Mouse (Mus musculus): ENCODE measurements around the gene Prim2.
A peak's percentile ranks its signal among the peaks of the same experiment; 100 is the strongest.

Gene Prim2

GRCm38 (mm10) chr1:33604087-33604699, 65.4 kb downstream of the Prim2 start:
- DNase-seq (ENCODE audit: low read depth, low spot score), result no peak

DNA sequence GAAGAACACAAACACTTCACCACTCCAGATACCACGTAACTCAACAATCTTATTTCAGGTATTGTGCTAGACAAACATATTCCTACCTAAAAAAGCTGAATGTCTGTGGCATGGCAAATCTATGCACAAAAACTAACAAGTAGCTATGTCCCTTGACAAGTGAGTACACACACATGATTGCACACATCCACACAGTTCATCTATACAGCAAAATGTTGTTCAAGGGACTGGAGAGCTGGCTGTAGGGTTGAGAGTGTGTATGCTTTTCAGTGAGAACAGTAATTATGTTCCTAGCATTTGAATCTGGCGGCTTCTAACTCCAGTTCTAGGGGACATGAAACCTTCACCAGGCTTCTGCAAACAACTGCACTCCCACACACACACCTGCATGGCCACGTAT, 69.9 kb downstream of the Prim2 start:
- DNase-seq (ENCODE audit: low read depth, low spot score), result no peak

DNA sequence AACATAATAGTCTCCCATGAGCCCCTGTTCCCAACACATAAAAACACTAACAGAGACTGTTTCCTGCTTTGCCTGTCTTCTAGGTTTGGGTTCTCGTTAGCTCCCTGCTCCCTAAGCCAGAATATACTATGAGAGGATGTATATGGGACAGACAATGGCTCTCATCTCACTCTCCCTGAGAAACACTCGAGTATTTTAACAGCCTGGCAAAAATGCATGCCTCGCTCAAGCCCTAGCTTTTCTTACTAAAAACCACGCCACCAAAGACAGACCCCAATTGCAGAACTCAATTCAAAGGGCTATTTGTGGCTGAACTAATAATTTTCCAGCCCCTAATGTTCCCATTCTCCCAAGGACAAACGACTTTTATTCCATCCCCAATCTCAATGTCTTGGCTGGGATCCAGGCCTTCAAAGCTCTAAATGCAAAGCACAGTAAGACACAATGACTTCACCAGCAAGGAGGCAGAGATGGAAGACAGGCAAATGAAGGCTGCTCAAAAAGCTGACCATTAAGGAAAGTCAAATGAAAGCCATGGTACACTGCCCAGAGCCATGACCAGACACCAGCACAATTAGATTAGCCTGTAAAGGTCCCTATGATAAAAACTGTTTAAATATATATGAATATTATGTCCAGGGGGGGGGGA, 70.5 kb downstream of the Prim2 start:
- DNase-seq (ENCODE audit: low read depth, low spot score), result no peak

DNA sequence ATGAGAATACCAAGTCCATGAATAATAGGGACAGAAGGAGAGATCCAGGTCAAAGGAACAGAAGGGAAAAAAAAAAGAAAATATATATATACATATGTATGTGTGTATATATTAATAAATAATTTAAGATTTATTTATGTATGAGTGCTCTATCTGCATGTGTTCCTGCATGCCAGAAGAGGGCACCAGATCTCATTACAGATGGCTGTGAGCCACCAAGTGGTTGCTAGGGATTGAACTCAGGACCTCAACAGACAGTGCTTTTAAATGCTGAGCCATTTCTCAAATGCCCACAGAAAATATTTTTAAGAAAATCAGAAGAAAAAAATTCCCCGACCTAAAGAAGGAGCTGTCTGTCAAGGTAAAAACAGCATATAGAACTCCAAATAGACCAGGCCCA, 72.6 kb downstream of the Prim2 start:
- peak; percentile 30 for DNase-seq (ENCODE audit: low read depth, low spot score)

- DNase-seq (ENCODE audit: low read depth, low spot score), result no peak
Observed at GRCm38 (mm10) chr1:33595936-33596335, 73.7 kb downstream of the Prim2 start.

GRCm38 (mm10) chr1:33594966-33595365, 74.6 kb downstream of the Prim2 start:
- DNase-seq (ENCODE audit: low read depth, low spot score), result no peak

- DNase-seq (ENCODE audit: low read depth, low spot score), result no peak
Observed at GRCm38 (mm10) chr1:33593718-33594388, 75.7 kb downstream of the Prim2 start.

- no peak for DNase-seq (ENCODE audit: low read depth, low spot score)
Observed at GRCm38 (mm10) chr1:33591997-33592608, 77.5 kb downstream of the Prim2 start.

DNA sequence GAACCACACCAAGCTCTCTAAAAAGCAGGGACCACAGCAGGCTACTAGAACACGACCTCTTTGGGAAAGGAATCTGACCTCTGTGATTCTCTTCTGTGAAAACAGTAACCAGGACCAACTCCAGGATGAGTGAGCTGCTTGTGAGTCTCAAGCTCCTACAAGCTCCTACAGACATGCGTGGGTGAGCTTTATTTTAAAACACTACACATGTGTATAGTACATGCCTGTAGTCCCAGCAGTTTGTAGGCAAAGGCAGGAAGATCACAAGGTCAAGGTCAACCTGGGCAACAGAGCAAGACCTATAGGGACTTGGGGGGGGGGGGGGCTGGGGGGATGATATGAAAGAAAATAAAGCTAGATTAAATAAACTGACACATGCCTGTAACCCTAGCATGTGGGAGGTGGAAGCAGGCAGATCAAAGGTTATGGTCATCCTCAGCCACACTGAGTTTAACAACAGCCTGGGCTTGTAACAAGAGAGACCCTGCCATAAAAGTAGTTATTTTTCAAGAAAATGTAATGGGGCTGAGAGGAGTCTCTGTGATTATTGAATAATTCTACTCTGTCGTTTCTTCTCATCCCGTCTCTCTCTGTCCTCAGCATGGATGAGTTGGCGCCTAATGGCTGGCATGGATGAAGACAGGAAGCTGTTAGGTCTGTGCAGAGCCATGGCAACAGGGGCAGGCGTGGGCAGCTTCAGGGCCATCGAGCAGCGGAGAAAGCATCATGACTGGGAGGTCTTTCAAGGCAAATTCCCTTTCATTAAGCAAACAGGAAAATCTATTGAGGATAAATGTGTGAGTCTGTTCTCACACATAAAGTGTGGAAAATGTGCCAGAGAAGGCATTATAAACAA, 78.8 kb downstream of the Prim2 start:
- no peak for DNase-seq (ENCODE audit: low read depth, low spot score)

GRCm38 (mm10) chr1:33589531-33589930, 80.1 kb downstream of the Prim2 start:
- DNase-seq (ENCODE audit: low read depth, low spot score), result no peak

GRCm38 (mm10) chr1:33588557-33588956, 81.0 kb downstream of the Prim2 start:
- no peak for DNase-seq (ENCODE audit: low read depth, low spot score)

GRCm38 (mm10) chr1:33584590-33584978, 85.0 kb downstream of the Prim2 start:
- no peak for DNase-seq (ENCODE audit: low read depth, low spot score)

DNA sequence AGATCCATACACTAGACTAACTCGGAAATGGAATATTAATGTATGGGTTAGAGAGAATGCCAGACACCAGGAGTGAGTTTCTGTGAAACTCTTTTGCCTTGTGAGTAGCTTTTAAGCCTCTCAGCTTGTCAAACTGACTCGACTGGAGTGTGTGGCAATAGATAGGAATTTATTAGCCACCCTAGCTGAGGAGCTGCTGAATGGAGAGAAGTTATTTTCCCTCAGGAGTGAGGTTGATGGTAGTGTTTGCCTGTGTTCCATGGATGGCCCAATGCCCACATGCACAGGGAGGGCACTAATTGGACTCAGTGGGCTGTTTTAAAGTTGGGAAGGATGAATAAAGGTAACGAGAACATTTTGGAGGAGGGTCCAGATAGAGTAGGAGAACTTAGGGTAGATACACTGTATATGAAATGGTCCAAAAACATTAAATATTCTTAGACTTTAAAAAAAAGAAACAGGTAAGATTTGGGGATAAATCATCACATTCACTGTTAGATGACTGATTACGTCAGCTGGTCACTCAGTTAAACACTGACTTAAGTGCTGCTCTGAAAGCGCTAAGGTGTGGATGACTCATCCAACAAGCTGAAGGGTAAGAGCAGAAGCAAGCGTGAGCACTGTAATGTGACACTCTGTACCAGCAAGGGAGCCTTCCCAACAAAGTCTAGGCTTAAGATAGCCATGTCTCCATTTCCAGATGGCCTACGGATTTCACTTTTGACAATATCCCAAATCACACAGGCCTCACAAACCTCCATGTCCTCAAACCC, 85.6 kb downstream of the Prim2 start:
- no peak for DNase-seq (ENCODE audit: low read depth, low spot score)

GRCm38 (mm10) chr1:33578593-33578992, 91.0 kb downstream of the Prim2 start:
- DNase-seq (ENCODE audit: low read depth, low spot score), result no peak

GRCm38 (mm10) chr1:33574459-33574858, 95.1 kb downstream of the Prim2 start:
- DNase-seq (ENCODE audit: low read depth, low spot score), result no peak

- DNase-seq (ENCODE audit: low read depth, low spot score), result peak; percentile 90
Observed at GRCm38 (mm10) chr1:33565764-33566401, 103.7 kb downstream of the Prim2 start.

DNA sequence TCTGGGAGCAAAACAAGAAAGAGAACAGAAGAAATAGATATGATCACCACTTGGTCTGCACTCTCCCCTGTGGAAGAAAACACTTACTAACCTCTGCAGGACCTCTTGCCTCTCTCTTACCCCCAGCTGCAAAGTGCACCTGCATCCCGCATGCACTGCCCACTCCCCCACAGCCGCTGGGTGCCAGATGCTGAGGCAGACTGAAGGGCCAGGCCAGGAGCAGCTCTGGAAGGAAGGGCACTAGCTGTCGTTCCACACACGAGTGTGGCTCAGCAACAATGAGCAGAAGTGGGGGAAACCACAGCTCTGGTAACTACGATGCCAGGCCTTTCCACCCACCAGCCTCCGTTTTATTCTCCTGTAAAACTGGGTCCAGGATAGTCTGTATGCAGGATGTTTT, 105.6 kb downstream of the Prim2 start:
- DNase-seq (ENCODE audit: low read depth, low spot score), result no peak

GRCm38 (mm10) chr1:33563611-33564010, 106.0 kb downstream of the Prim2 start:
- no peak for DNase-seq (ENCODE audit: low read depth, low spot score)

GRCm38 (mm10) chr1:33556638-33557037, 113.0 kb downstream of the Prim2 start:
- no peak for DNase-seq (ENCODE audit: low read depth, low spot score)

- DNase-seq (ENCODE audit: low read depth, low spot score), result peak; percentile 89
Observed at GRCm38 (mm10) chr1:33555626-33556025, 114.0 kb downstream of the Prim2 start.
